Mouse (Mus musculus) activated CD4-positive, CD25-positive, alpha-beta regulatory T cell, adult 9 weeks (primary cell): ENCODE data around the gene Pphln1. TPM values are rescaled to one million over a fixed set of nuclear protein-coding genes. Genes with fewer than 3 reads are reported as not detected.

Source experiments
- polyA plus RNA-seq: library from polyadenylated mRNA; unstranded; fragments of 100-300 nt; shearing (Covaris generic); gene quantifications from one replicate; pipeline ENCODE4 v1.2.1, GENCODE M21; 2017

Gene Pphln1
- polyA plus RNA-seq, result 55.8 TPM

DNA sequence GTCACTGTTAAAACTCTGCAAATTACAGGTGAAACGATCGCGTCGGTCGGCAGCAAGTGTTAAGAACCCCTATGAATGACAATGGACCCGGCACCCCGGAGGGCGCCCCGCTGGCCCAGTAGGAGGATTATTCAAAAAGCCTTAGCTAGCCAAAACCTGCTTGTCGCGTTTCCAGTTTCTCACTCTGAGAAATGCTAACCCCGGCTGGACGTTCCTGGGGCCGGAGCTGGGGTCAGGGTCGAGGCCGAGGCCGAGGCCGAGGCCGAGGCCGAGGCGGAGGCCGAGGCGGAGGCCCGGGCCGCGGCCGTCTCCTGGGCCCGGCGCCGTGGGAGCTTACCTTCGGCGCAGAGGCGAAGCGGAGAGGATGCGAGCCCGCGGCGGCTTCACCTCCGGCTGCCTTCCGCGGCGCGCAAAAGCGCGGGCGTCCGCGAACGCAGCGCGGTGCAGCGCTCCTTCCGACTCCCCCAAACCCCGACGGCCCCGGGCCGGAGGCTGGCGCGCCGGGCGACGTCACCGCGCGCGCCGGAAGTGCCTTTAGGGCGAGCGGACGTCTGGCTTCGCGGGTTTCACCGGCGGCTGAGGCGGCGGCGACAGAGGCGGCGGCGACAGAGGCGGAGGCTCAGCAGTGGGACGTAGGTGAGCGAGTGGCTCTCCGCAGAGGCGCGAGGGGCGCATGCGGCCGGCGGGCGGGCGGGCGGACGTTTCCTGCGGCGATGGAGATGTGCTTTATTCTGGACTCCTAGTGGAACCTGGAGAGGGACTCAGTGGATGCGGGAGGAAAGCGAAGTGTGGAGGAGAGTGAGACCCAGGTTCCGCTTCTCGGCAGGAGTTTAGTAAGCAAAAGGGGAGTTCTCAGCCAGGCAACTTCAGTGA lies at the start of gene Pphln1, which contains the start of gene Zcrb1:
TSS of gene Pphln1 (plus strand) at position 525 of the 873 bp plus-strand sequence.
TSS of gene Zcrb1 (minus strand) at position 509 of the 873 bp plus-strand sequence.

Other genes with a start within 250 kb of the Pphln1 start
- 3.6 TPM for gene Gxylt1, start 123.2 kb upstream of the Pphln1 start, polyA plus RNA-seq
- gene Yaf2, start 61.4 kb upstream of the Pphln1 start, polyA plus RNA-seq, result 24.3 TPM
- gene Zcrb1, start within 50 bp of the Pphln1 start, polyA plus RNA-seq, result 46.6 TPM
- gene Prickle1, start 197.5 kb downstream of the Pphln1 start, polyA plus RNA-seq, result 1.6 TPM